Mouse (Mus musculus): Measurements from ENCODE around the gene Gm42906. TPM values are rescaled to one million over a fixed set of nuclear protein-coding genes. Genes with fewer than 3 reads are reported as not detected.
A peak's percentile ranks its signal among the peaks of the same experiment; 100 is the strongest.

Gene Gm42906
- polyA plus RNA-seq, 1 experiment from 2014 or later: not detected

- Histone ChIP-seq H3K9ac (ENCODE audit: low read length) (no peak overlapping the region), H3K4me2 (ENCODE audit: low read depth, low read length) (no peak overlapping the region), H3K27me3 (ENCODE audit: control insufficient read depth, insufficient read depth, low read length) (no peaks in the 10 kb centered on the region), H3K9me3 (replicated peaks; ENCODE audit: control insufficient read depth, low read length) (no peaks in the 10 kb centered on the region), H3K36me3 (ENCODE audit: control insufficient read depth, insufficient read depth) (no peaks in the 10 kb centered on the region), H3K27ac (ENCODE audit: low read length) (no peak overlapping the region), H3K4me3 (ENCODE audit: low read length) (no peak overlapping the region), H3K4me1 (ENCODE audit: control insufficient read depth, insufficient read depth, low read length) (0 out of 2 replicates have a peak, but pooled peaks cover 3% of the 10 kb centered on the region)
- 80% methylated on average over 3 of the region's 3 CpGs for WGBS
- no peak for ATAC-seq (replicated peaks; ENCODE audit: extremely low read depth, insufficient read depth, low FRiP score)
Observed at GRCm38 (mm10) chr5:151201220-151201619, 226.7 kb downstream of the Gm42906 start.

GRCm38 (mm10) chr5:151199235-151199634 is 228.7 kb downstream of the Gm42906 start:
- 63% methylated on average over 3 of the region's 3 CpGs for WGBS
- H3K4me2 ChIP-seq (ENCODE audit: low read depth, low read length): no peak overlapping the region
- H3K9me3 ChIP-seq (replicated peaks; ENCODE audit: control insufficient read depth, low read length): no peaks in the 10 kb centered on the region
- H3K9ac ChIP-seq (ENCODE audit: low read length): no peak overlapping the region
- H3K27me3 ChIP-seq (ENCODE audit: control insufficient read depth, insufficient read depth, low read length): no peaks in the 10 kb centered on the region
- no peak overlapping the region for H3K4me3 ChIP-seq (ENCODE audit: low read length)
- H3K36me3 ChIP-seq (ENCODE audit: control insufficient read depth, insufficient read depth): no peaks in the 10 kb centered on the region
- H3K4me1 ChIP-seq (ENCODE audit: control insufficient read depth, insufficient read depth, low read length): 0 out of 2 replicates have a peak, but pooled peaks cover 3% of the 10 kb centered on the region
- no peak overlapping the region for H3K27ac ChIP-seq (ENCODE audit: low read length)
- no peak for ATAC-seq (replicated peaks; ENCODE audit: extremely low read depth, insufficient read depth, low FRiP score)

DNA sequence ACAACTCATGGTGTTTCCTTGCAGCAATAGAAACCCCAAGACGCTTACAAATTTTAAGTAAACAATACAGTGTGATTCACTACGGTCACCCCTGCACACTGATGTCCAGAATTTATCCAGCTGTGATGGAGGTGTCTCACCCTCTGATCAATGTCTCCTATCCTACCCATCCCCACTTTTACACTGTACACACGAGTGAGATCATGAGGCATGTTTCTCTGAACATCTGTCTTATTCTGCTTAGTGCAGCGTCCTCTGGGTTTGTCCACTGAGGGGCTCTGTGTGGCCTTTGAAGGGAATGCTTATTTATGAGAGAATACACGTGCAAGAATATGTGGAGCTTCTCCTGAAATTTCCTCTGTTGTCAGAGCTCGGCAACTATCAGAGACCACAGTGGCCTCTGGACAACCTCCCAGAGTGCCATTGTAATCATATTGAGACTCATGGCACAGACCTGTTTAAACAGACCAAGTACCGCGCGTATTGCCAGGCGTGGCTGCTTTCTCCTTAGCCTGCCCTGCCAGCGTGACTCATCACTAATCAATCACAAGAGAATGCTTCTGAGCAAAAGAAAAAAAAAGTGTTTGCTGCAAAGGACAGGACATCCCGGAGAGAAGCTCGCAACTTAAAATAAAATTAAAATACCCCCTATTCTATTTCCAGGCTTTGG is 231.2 kb downstream of the Gm42906 start:
- no peak overlapping the region for H3K4me3 ChIP-seq (ENCODE audit: low read length)
- H3K27me3 ChIP-seq (ENCODE audit: control insufficient read depth, insufficient read depth, low read length): no peaks in the 10 kb centered on the region
- H3K27ac ChIP-seq (ENCODE audit: low read length): no peak overlapping the region
- no peaks in the 10 kb centered on the region for H3K36me3 ChIP-seq (ENCODE audit: control insufficient read depth, insufficient read depth)
- WGBS: 63% methylated on average over 13 of the region's 13 CpGs
- H3K4me1 ChIP-seq (ENCODE audit: control insufficient read depth, insufficient read depth, low read length): no peaks in the 10 kb centered on the region
- no peak overlapping the region for H3K9ac ChIP-seq (ENCODE audit: low read length)
- H3K4me2 ChIP-seq (ENCODE audit: low read depth, low read length): no peak overlapping the region
- no peak for ATAC-seq (replicated peaks; ENCODE audit: extremely low read depth, insufficient read depth, low FRiP score)
- H3K9me3 ChIP-seq (replicated peaks; ENCODE audit: control insufficient read depth, low read length): no peaks in the 10 kb centered on the region

- no peaks in the 10 kb centered on the region for H3K27me3 ChIP-seq (ENCODE audit: control insufficient read depth, insufficient read depth, low read length)
- no peaks in the 10 kb centered on the region for H3K4me1 ChIP-seq (ENCODE audit: control insufficient read depth, insufficient read depth, low read length)
- no peak overlapping the region for H3K9ac ChIP-seq (ENCODE audit: low read length)
- ATAC-seq (replicated peaks; ENCODE audit: extremely low read depth, insufficient read depth, low FRiP score): no peak
- 32% methylated on average over 3 of the region's 3 CpGs for WGBS
- no peaks in the 10 kb centered on the region for H3K36me3 ChIP-seq (ENCODE audit: control insufficient read depth, insufficient read depth)
- H3K27ac ChIP-seq (ENCODE audit: low read length): no peak overlapping the region
- H3K4me3 ChIP-seq (ENCODE audit: low read length): no peak overlapping the region
- no peaks in the 10 kb centered on the region for H3K9me3 ChIP-seq (replicated peaks; ENCODE audit: control insufficient read depth, low read length)
- no peak overlapping the region for H3K4me2 ChIP-seq (ENCODE audit: low read depth, low read length)
Observed at GRCm38 (mm10) chr5:151193885-151194520, 234.0 kb downstream of the Gm42906 start.

GRCm38 (mm10) chr5:151192266-151192665 is 235.7 kb downstream of the Gm42906 start:
- 64% methylated on average over 2 of the region's 2 CpGs for WGBS

GRCm38 (mm10) chr5:151190764-151191163 is 237.2 kb downstream of the Gm42906 start:
- Histone ChIP-seq H3K27ac (ENCODE audit: low read length) (no peak overlapping the region), H3K4me3 (ENCODE audit: low read length) (no peak overlapping the region), H3K36me3 (ENCODE audit: control insufficient read depth, insufficient read depth) (no peaks in the 10 kb centered on the region), H3K9me3 (replicated peaks; ENCODE audit: control insufficient read depth, low read length) (no peaks in the 10 kb centered on the region), H3K27me3 (ENCODE audit: control insufficient read depth, insufficient read depth, low read length) (no peaks in the 10 kb centered on the region), H3K9ac (ENCODE audit: low read length) (no peak overlapping the region), H3K4me1 (ENCODE audit: control insufficient read depth, insufficient read depth, low read length) (no peaks in the 10 kb centered on the region), H3K4me2 (ENCODE audit: low read depth, low read length) (peak overlapping the region; percentile 82; the same call in 1 of the 2 replicates)
- WGBS: 70% methylated on average over 5 of the region's 5 CpGs
- no peak for ATAC-seq (replicated peaks; ENCODE audit: extremely low read depth, insufficient read depth, low FRiP score)

More at GRCm38 (mm10) chr5:151192266-151192665, 235.7 kb downstream of the Gm42906 start:
- ATAC-seq (replicated peaks; ENCODE audit: extremely low read depth, insufficient read depth, low FRiP score): no peak
- H3K9me3 ChIP-seq (replicated peaks; ENCODE audit: control insufficient read depth, low read length): no peaks in the 10 kb centered on the region
- H3K27ac ChIP-seq (ENCODE audit: low read length): no peak overlapping the region
- H3K4me1 ChIP-seq (ENCODE audit: control insufficient read depth, insufficient read depth, low read length): no peaks in the 10 kb centered on the region
- no peaks in the 10 kb centered on the region for H3K27me3 ChIP-seq (ENCODE audit: control insufficient read depth, insufficient read depth, low read length)
- no peak overlapping the region for H3K4me2 ChIP-seq (ENCODE audit: low read depth, low read length)
- no peaks in the 10 kb centered on the region for H3K36me3 ChIP-seq (ENCODE audit: control insufficient read depth, insufficient read depth)
- H3K4me3 ChIP-seq (ENCODE audit: low read length): no peak overlapping the region
- H3K9ac ChIP-seq (ENCODE audit: low read length): no peak overlapping the region

- H3K4me3 ChIP-seq (ENCODE audit: low read length): peak overlapping the region; percentile 71
- H3K27me3 ChIP-seq (ENCODE audit: control insufficient read depth, insufficient read depth, low read length): no peaks in the 10 kb centered on the region
- no peaks in the 10 kb centered on the region for H3K36me3 ChIP-seq (ENCODE audit: control insufficient read depth, insufficient read depth)
- peak overlapping the region; percentile 82 for H3K4me2 ChIP-seq (ENCODE audit: low read depth, low read length)
- peak; percentile 87 for ATAC-seq (replicated peaks; ENCODE audit: extremely low read depth, insufficient read depth, low FRiP score)
- peak overlapping the region; percentile 63 for H3K27ac ChIP-seq (ENCODE audit: low read length)
- H3K9ac ChIP-seq (ENCODE audit: low read length): peak overlapping the region; percentile 76
- WGBS: 1% methylated on average over 27 of the region's 27 CpGs
- peaks cover 4% of the 10 kb centered on the region for H3K4me1 ChIP-seq (ENCODE audit: control insufficient read depth, insufficient read depth, low read length)
- no peaks in the 10 kb centered on the region for H3K9me3 ChIP-seq (replicated peaks; ENCODE audit: control insufficient read depth, low read length)
Observed at GRCm38 (mm10) chr5:151189789-151190378, 238.1 kb downstream of the Gm42906 start.

GRCm38 (mm10) chr5:151189321-151189720 is 238.6 kb downstream of the Gm42906 start:
- 24% methylated on average over 3 of the region's 3 CpGs for WGBS
- Histone ChIP-seq H3K27me3 (ENCODE audit: control insufficient read depth, insufficient read depth, low read length) (no peaks in the 10 kb centered on the region), H3K27ac (ENCODE audit: low read length) (peak overlapping the region; percentile 63; the same call in 1 of the 2 replicates), H3K9me3 (replicated peaks; ENCODE audit: control insufficient read depth, low read length) (no peaks in the 10 kb centered on the region), H3K9ac (ENCODE audit: low read length) (peak overlapping the region; percentile 76), H3K36me3 (ENCODE audit: control insufficient read depth, insufficient read depth) (no peaks in the 10 kb centered on the region), H3K4me2 (ENCODE audit: low read depth, low read length) (peak overlapping the region; percentile 82), H3K4me3 (ENCODE audit: low read length) (peak overlapping the region; percentile 71), H3K4me1 (ENCODE audit: control insufficient read depth, insufficient read depth, low read length) (peaks cover 4% of the 10 kb centered on the region)
- no peak for ATAC-seq (replicated peaks; ENCODE audit: extremely low read depth, insufficient read depth, low FRiP score)

GRCm38 (mm10) chr5:151188659-151189058 is 239.3 kb downstream of the Gm42906 start:
- Histone ChIP-seq H3K4me2 (ENCODE audit: low read depth, low read length) (no peak overlapping the region; the same call in 1 of the 2 replicates), H3K9me3 (replicated peaks; ENCODE audit: control insufficient read depth, low read length) (no peaks in the 10 kb centered on the region), H3K4me3 (ENCODE audit: low read length) (no peak overlapping the region), H3K27me3 (ENCODE audit: control insufficient read depth, insufficient read depth, low read length) (no peaks in the 10 kb centered on the region), H3K27ac (ENCODE audit: low read length) (no peak overlapping the region), H3K36me3 (ENCODE audit: control insufficient read depth, insufficient read depth) (no peaks in the 10 kb centered on the region), H3K9ac (ENCODE audit: low read length) (no peak overlapping the region), H3K4me1 (ENCODE audit: control insufficient read depth, insufficient read depth, low read length) (peaks cover 9% of the 10 kb centered on the region)
- no peak for ATAC-seq (replicated peaks; ENCODE audit: extremely low read depth, insufficient read depth, low FRiP score)
- 66% methylated on average over 6 of the region's 6 CpGs for WGBS
